Mouse (Mus musculus): Measurements from ENCODE around the gene Ppm1h. TPM values are rescaled to one million over a fixed set of nuclear protein-coding genes. Genes with fewer than 3 reads are reported as not detected.

Gene Ppm1h
- polyA plus RNA-seq, 1 experiment from 2014 or later = 6.5 TPM

DNA sequence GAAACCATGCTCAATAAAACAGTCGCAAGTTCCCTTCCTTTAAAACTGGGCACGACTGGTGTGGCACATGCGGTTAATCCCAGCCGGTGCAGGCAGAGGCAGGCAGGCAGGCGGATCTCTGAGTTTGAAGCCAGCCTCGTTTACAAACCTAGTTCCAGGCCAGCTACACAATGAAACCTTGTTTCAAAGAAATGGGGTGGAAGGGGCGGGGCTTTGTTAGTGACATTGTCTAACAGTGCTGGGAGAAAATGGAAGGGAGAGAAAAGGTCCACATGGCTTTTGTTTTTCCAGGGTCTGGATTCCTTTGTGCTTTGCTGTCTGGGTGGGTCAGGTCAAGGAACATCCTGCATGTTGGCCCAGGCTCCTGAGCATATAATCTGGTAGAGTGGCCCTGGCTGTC is 124.3 kb downstream of the Ppm1h start:
- Histone ChIP-seq H3K27ac (no peak overlapping the region), H3K36me3 (ENCODE audit: poor library complexity, severe bottlenecking) (no peaks in the 10 kb centered on the region), H3K4me1 (peaks cover 16% of the 10 kb centered on the region), H3K9ac (no peak overlapping the region), H3K9me3 (replicated peaks) (peaks cover 5% of the 10 kb centered on the region; the same call in 1 of the 2 replicates), H3K4me2 (0 out of 2 replicates have a peak overlapping the region, but pooled peaks have one; percentile 54), H3K4me3 (no peak overlapping the region), H3K27me3 (no peaks in the 10 kb centered on the region)
- 36% methylated on average over 7 of the region's 7 CpGs for whole genome bisulfite sequencing
- ATAC-seq = no peak

DNA sequence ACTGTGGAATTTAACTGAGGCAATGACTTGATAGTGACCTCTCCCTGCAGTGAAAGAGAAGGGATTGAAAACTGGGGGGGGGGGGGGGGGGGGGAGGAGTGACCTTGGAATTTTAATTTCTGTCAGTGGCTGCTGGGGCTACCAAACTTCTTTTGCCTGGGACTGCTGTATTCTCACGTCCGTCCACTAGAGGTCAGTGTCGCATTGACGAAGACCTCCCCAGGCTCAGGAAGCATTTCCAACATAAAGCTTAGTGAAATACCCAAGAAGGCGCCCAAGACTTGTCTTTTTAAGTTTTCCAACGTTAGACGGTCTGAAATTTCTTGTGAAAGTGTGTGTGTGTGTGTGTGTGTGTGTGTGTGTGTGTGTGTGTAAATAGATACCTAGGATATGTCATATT is 125.3 kb downstream of the Ppm1h start:
- 9% methylated on average over 7 of the region's 7 CpGs for WGBS

DNA sequence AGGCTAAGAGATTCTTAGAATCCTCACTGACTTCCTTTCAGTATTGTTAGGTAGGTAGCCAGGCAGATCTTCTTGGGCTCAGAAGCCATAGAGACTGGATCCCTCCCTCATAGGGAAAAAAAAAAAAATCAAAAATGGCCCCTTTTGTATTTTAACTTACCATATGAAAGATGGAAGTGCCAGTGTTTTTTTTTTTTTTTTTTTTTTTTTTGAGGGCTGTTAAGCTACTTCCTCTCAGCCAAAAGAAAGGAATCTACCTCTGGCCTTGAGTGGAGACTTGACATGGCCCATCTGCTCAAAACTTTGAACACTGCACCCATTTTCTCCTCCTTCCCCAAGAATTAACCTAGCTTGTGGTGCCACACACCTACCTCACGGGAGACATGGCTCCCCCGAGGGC is 127.3 kb downstream of the Ppm1h start:
- Histone ChIP-seq H3K4me3 (no peak overlapping the region), H3K4me1 (peaks cover 24% of the 10 kb centered on the region), H3K27me3 (no peaks in the 10 kb centered on the region), H3K27ac (no peak overlapping the region), H3K9me3 (replicated peaks) (peaks cover 5% of the 10 kb centered on the region; the same call in 1 of the 2 replicates), H3K4me2 (no peak overlapping the region), H3K36me3 (ENCODE audit: poor library complexity, severe bottlenecking) (no peaks in the 10 kb centered on the region), H3K9ac (no peak overlapping the region)
- no peak for ATAC-seq
- WGBS = 57% methylated on average over 2 of the region's 2 CpGs

More for the DNA sequence above, 125.3 kb downstream of the Ppm1h start:
- Histone ChIP-seq H3K27me3 (no peaks in the 10 kb centered on the region), H3K9ac (no peak overlapping the region), H3K4me3 (no peak overlapping the region), H3K27ac (no peak overlapping the region), H3K36me3 (ENCODE audit: poor library complexity, severe bottlenecking) (no peaks in the 10 kb centered on the region), H3K4me2 (no peak overlapping the region), H3K9me3 (replicated peaks) (peaks cover 5% of the 10 kb centered on the region; the same call in 1 of the 2 replicates), H3K4me1 (peaks cover 24% of the 10 kb centered on the region)
- peak; percentile 20; the same call in 1 of the 2 replicates for ATAC-seq

DNA sequence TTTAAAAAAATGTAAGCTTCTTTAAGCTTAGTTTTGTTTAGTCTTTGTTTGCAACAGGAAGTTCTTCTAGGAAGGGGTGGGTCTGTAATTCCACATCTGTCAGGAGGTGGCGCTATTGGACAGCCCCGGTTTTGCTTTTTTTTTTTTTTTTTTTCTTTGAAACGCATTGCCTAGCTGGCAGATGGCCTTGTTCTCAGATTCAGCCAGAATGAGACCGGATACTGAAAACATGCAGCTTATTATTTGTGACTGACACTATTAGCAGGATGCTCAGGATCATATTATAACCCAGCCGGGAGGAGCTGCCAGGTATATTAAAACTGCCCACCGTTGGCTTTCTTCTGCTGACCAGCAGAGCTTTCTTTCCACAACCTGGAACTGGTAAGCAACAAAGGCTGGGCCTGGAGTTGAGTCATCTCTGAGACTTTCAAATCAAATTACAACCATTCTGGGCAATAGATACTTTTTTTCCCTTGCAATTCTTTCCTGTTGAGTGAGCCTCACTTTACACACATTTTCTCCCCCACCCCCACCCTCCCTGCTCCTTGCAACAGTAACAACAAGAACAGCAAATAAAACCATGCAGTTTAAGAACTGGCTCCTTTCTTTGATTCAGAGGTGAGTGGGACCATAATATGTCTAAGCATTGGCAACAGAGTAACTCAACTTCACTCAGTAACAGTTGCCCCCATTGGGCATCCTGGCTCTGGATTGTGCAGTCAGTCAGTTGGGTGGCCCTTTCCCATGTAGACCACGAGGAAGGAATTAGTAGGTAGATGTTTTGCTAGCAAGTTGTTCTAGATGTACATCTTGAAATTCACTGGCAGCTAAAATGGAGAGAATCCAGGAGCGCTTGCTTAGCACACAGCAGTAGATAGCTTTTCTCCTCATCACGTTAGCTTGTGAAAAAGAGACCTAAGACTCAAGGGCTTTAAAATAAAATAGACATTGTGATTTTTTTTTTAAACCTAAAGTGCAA is 128.9 kb downstream of the Ppm1h start:
- Histone ChIP-seq H3K36me3 (ENCODE audit: poor library complexity, severe bottlenecking) (no peaks in the 10 kb centered on the region), H3K9ac (no peak overlapping the region), H3K4me3 (no peak overlapping the region), H3K27ac (peak overlapping the region; percentile 72), H3K4me2 (no peak overlapping the region), H3K27me3 (no peaks in the 10 kb centered on the region), H3K9me3 (replicated peaks) (peaks cover 5% of the 10 kb centered on the region; the same call in 1 of the 2 replicates), H3K4me1 (peaks cover 21% of the 10 kb centered on the region)
- WGBS = 32% methylated on average over 9 of the region's 9 CpGs
- peak; percentile 70 for ATAC-seq

DNA sequence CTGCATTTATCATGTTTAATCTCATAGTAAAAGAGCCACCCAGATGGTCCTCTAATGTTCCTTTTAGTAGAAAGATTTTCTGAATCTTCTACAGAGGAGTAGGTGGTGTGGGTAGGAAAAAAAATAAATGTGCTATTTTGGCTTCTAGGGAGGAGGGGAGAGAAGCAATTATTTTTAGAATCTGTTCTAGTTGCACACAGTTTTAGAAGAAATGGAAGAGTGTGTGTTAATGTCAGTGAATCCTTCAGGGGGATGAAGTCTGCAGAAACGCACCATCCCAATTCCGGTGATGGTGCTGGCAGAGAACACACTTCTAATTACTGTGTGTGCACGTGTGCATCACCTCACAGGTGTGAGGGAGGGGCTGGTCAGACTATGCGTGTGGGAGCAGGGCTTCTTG is 129.6 kb downstream of the Ppm1h start:
- no peak for ATAC-seq
- no peak overlapping the region for H3K4me2 ChIP-seq

DNA sequence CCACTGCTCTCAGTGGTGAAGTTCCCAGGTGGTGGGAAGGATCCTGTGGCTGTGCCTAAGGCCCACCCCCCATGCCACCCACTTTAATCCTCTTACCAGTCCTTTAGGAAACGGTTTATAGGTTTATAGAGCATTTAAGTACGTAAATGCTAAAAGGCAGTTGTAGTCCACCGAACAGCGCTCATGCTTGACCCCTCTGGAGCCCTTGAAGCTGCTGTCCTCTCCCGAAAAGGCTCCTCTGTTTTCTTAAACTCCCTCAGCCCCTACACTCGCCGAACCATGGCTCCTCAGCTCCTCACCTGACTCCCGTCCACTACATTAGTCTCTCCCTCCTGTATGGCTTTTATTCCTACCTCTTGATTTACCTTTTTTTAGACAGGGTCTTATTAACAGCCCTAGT is 131.3 kb downstream of the Ppm1h start:
- no peak overlapping the region for H3K4me2 ChIP-seq
- WGBS = 56% methylated on average over 8 of the region's 8 CpGs

More for the DNA sequence above, 129.6 kb downstream of the Ppm1h start:
- H3K27ac ChIP-seq = no peak overlapping the region
- no peak overlapping the region for H3K9ac ChIP-seq
- H3K27me3 ChIP-seq = no peaks in the 10 kb centered on the region
- H3K36me3 ChIP-seq (ENCODE audit: poor library complexity, severe bottlenecking) = no peaks in the 10 kb centered on the region
- peaks cover 14% of the 10 kb centered on the region for H3K4me1 ChIP-seq
- 70% methylated on average over 4 of the region's 4 CpGs for WGBS
- H3K4me3 ChIP-seq = no peak overlapping the region
- peaks cover 5% of the 10 kb centered on the region; the same call in 1 of the 2 replicates for H3K9me3 ChIP-seq (replicated peaks)

DNA sequence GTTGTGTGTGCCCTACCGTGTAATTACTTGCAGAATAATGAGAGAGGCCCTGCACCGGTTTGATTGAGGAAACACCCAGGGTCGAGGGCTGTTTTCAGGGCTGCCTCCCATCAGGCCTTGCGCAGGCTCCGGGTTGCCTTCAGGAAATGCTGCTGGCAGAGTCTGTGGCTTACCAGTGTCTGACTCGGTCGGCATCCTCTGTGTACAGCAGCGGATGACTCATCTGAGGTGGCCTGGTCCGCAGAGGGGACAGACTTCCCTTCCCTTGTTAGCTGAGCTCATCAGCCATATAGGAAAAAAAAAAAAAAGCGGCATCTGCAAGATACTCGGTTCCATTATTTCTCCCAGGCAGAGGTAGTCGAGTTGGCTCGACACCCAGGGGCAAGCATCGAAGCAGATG is 136.5 kb downstream of the Ppm1h start:
- Histone ChIP-seq H3K4me2 (no peak overlapping the region), H3K4me3 (no peak overlapping the region), H3K27me3 (no peaks in the 10 kb centered on the region), H3K9me3 (replicated peaks) (no peaks in the 10 kb centered on the region), H3K27ac (peak overlapping the region; percentile 31), H3K4me1 (peaks cover 11% of the 10 kb centered on the region), H3K36me3 (ENCODE audit: poor library complexity, severe bottlenecking) (no peaks in the 10 kb centered on the region), H3K9ac (no peak overlapping the region)
- peak; percentile 75 for ATAC-seq
- 51% methylated on average over 14 of the region's 14 CpGs for WGBS

More for the DNA sequence above, 131.3 kb downstream of the Ppm1h start:
- peaks cover 16% of the 10 kb centered on the region for H3K4me1 ChIP-seq
- H3K4me3 ChIP-seq = no peak overlapping the region
- no peak for ATAC-seq
- H3K9me3 ChIP-seq (replicated peaks) = no peaks in the 10 kb centered on the region; the same call in 1 of the 2 replicates
- no peaks in the 10 kb centered on the region for H3K36me3 ChIP-seq (ENCODE audit: poor library complexity, severe bottlenecking)
- no peak overlapping the region for H3K9ac ChIP-seq
- no peaks in the 10 kb centered on the region for H3K27me3 ChIP-seq
- H3K27ac ChIP-seq = no peak overlapping the region

DNA sequence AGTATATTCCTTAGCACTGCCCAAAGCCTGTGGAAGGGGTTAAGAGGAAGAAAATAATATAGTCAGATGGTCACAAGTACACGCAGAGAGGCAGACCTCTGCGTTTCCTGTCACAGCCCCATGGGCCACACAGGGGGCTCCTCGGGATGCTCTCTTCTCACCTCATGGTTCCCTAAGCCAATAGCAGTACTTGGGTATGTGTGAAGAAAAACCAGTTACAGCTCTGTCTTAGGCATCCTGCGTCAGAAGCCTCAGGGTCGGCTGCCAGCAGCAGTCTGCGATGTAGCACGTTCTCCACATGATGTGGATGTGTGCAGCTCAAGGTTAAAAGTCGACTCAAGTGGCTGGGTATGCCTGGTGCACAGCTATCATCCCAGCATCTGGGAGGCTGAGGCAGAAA is 139.2 kb downstream of the Ppm1h start:
- H3K4me1 ChIP-seq = peaks cover 17% of the 10 kb centered on the region
- H3K9me3 ChIP-seq (replicated peaks) = no peaks in the 10 kb centered on the region
- no peak overlapping the region for H3K9ac ChIP-seq
- no peak overlapping the region for H3K4me2 ChIP-seq
- ATAC-seq = no peak
- no peak overlapping the region for H3K27ac ChIP-seq
- H3K27me3 ChIP-seq = no peaks in the 10 kb centered on the region
- H3K36me3 ChIP-seq (ENCODE audit: poor library complexity, severe bottlenecking) = no peaks in the 10 kb centered on the region
- WGBS = 91% methylated on average over 8 of the region's 8 CpGs
- H3K4me3 ChIP-seq = no peak overlapping the region

DNA sequence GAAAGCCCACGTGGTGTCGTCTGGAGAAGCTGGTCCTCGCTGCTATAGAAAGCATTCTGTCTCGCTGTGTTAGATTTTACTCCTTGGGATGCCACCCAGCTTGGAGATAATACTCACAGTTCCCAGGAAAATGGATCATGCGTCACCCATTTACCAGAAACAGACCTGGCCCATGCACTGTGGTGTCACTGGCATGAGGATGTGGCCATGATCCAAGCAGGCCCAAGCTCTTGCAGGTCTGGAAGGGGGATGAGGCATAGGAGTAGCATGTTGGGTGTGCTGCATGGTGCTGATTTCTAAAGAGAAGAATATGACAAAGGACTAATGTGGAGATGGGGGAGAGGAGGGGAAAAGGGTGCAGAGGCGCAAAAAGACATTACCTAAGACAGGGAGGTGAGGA is 141.2 kb downstream of the Ppm1h start:
- 96% methylated on average over 6 of the region's 6 CpGs for WGBS
- ATAC-seq = no peak
- H3K4me3 ChIP-seq = no peak overlapping the region
- H3K36me3 ChIP-seq (ENCODE audit: poor library complexity, severe bottlenecking) = no peaks in the 10 kb centered on the region
- H3K27me3 ChIP-seq = no peaks in the 10 kb centered on the region
- H3K9me3 ChIP-seq (replicated peaks) = no peaks in the 10 kb centered on the region
- H3K4me1 ChIP-seq = peaks cover 15% of the 10 kb centered on the region
- H3K4me2 ChIP-seq = no peak overlapping the region
- no peak overlapping the region for H3K27ac ChIP-seq
- no peak overlapping the region for H3K9ac ChIP-seq

DNA sequence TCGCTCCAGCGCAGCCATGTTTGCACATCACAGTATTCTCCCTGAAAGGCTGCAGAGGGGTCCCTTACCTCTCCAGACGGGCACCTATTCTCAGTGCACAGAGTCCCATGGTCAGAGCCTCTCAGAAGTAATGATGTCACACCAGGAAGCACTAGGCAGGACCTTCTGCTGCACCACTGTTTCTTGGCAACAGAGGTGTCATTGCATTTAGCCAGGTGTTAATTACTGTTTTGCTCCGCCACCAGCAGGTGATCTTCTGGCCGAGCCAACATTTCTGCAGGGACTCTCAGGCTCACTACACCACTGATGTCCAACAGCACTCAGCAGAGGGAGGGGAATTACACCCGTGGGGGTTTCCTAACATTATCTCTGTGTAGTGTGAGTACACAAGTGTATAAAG is 143.0 kb downstream of the Ppm1h start:
- no peak overlapping the region for H3K27ac ChIP-seq
- H3K36me3 ChIP-seq (ENCODE audit: poor library complexity, severe bottlenecking) = no peaks in the 10 kb centered on the region
- no peak for ATAC-seq
- 0 out of 2 replicates have a peak, but pooled peaks cover 5% of the 10 kb centered on the region for H3K4me1 ChIP-seq
- WGBS = 79% methylated on average over 6 of the region's 6 CpGs
- H3K27me3 ChIP-seq = no peaks in the 10 kb centered on the region
- no peak overlapping the region for H3K9ac ChIP-seq
- H3K4me3 ChIP-seq = no peak overlapping the region
- H3K4me2 ChIP-seq = no peak overlapping the region
- no peaks in the 10 kb centered on the region for H3K9me3 ChIP-seq (replicated peaks)

DNA sequence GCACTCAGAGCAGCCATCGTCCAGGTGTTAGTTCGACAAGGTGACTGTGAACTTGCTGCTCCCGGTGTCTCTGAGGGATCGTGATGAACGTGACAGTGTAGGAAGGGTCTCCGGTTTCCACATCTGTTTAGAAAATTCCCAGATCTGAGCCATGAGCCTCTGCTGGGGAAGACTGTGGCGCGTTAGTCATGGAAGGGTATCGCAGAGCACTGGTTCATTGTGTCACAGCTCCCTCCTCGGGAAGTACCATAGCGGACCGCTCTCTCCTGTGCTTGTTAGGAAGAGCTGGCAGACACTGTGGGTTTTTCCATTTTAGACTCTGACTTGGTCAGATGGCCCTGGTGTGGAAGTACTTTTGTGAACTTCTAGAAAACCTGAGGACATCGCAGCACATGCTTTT is 145.1 kb downstream of the Ppm1h start:
- Histone ChIP-seq H3K27me3 (no peaks in the 10 kb centered on the region), H3K9ac (no peak overlapping the region), H3K9me3 (replicated peaks) (no peaks in the 10 kb centered on the region), H3K36me3 (ENCODE audit: poor library complexity, severe bottlenecking) (no peaks in the 10 kb centered on the region), H3K4me2 (no peak overlapping the region), H3K27ac (no peak overlapping the region), H3K4me3 (no peak overlapping the region), H3K4me1 (0 out of 2 replicates have a peak, but pooled peaks cover 5% of the 10 kb centered on the region)
- WGBS = 84% methylated on average over 13 of the region's 13 CpGs
- ATAC-seq = no peak

DNA sequence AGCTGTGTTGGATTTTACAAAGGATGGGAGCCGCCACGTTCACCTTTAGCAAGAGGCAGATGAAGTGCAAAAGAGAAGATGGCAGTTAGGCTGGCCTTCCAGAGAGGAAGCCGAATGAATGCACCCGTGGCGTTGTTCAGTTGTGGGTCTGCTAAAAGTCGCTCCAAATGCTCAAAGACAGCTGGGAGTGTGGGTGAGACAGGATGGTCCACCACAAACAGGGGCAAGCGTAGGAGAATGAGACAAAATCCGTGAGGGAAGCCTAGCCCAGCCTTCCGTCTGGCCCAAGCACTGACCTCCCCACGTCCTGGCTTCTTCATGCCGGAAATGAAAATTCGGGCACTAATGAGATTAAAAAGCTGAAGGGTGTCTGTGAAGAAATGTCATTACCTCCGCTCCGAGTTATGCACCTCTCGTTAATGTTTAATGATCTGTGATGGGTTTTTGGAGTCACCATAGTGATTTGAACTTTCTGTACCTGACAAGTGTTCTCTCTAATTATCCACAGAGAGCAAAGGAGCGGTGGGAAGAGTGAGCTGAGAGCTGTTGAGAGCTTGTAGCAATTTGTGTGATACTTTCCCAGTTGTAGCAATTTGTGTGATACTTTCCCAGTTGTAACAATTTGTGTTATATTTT is 148.3 kb downstream of the Ppm1h start:
- Histone ChIP-seq H3K27me3 (no peaks in the 10 kb centered on the region), H3K27ac (no peak overlapping the region), H3K4me1 (no peaks in the 10 kb centered on the region), H3K36me3 (ENCODE audit: poor library complexity, severe bottlenecking) (no peaks in the 10 kb centered on the region), H3K4me2 (no peak overlapping the region), H3K9me3 (replicated peaks) (no peaks in the 10 kb centered on the region), H3K9ac (no peak overlapping the region), H3K4me3 (no peak overlapping the region)
- no peak for ATAC-seq
- 56% methylated on average over 16 of the region's 16 CpGs for WGBS
